Mouse (Mus musculus): ENCODE data around the gene Dusp11. TPM values are rescaled to one million over a fixed set of nuclear protein-coding genes. Genes with fewer than 3 reads are reported as not detected.

Dusp11 gene
- polyA plus RNA-seq, 1 experiment: 73.5 TPM

DNA sequence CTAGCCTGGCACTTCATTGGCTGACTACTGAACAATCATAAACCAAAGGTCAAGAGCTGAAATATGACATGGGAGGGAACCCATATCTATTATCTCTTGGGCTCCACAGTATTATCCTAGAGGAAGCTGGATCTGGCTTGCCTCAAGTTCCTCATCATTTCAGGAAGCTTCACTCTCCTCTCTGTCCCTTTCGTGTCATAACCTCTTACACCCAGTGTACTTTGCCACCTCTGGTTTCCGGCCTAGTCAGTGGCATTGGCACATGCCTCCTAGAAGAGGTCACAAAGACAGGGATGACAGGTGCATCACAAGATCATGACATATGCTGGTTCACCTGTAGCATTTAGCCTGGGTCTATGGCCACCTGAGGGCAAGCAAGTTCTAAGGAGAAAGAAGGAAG, 59.2 kb downstream of the Dusp11 start:
- TF ChIP-seq GATA1 (IDR thresholded peaks at IDR 0.05; ENCODE audit: low read length): no peak

Other genes with a start within 250 kb of the Dusp11 start
- not detected in 2 replicates for gene Nat8f7, start 248.5 kb downstream of the Dusp11 start, polyA plus RNA-seq (2012)
- not detected in 2 replicates for gene Nat8f3, start 195.9 kb downstream of the Dusp11 start, polyA plus RNA-seq (2012)
- gene Nat8f6, start 140.7 kb downstream of the Dusp11 start, polyA plus RNA-seq (2012): not detected in 2 replicates
- gene Nat8f5, start 140.7 kb downstream of the Dusp11 start, polyA plus RNA-seq (2012): not detected in 2 replicates
- not detected in 2 replicates for gene Nat8, start 129.6 kb downstream of the Dusp11 start, polyA plus RNA-seq (2012)
- gene Nat8f2, start 92.5 kb downstream of the Dusp11 start, polyA plus RNA-seq (2012): not detected in 2 replicates
- gene Nat8f4, start 56.8 kb downstream of the Dusp11 start, polyA plus RNA-seq (2012): 0.06 and 0.09 TPM in 2 replicates
- gene Tprkb, start 49.8 kb downstream of the Dusp11 start, polyA plus RNA-seq (2012): 5.7 and 7.1 TPM in 2 replicates
- 0.33 and 1.0 TPM in 2 replicates for gene Nat8f1, start 46.0 kb downstream of the Dusp11 start, polyA plus RNA-seq (2012)
- gene Figla, start 54.5 kb upstream of the Dusp11 start, polyA plus RNA-seq (2012): not detected in 2 replicates
- 109 and 115 TPM in 2 replicates for gene Add2, start 67.0 kb upstream of the Dusp11 start, polyA plus RNA-seq (2012)
- 37.4 and 56.3 TPM in 2 replicates for gene Tgfa, start 233.6 kb upstream of the Dusp11 start, polyA plus RNA-seq (2012)